Mouse (Mus musculus): Measurements from ENCODE around the gene Gabrr3.
"Not testable (repeated sequence)": the region's sequence is repeated elsewhere in the genome, so short reads cannot be mapped to it uniquely, and the experiment has no call there.

Gabrr3 gene

GRCm38 (mm10) chr16:59407032-59407431 is at the start of gene Gabrr3:
Gabrr3 (plus strand) TSS chr16:59407332.
- no peak for DNase-seq

- DNase-seq: no peak
Observed at GRCm38 (mm10) chr16:59363893-59364292, 43.2 kb upstream of the Gabrr3 start, which contains the start of gene Olfr209. Olfr209 (minus strand) TSS chr16:59363993.

DNA sequence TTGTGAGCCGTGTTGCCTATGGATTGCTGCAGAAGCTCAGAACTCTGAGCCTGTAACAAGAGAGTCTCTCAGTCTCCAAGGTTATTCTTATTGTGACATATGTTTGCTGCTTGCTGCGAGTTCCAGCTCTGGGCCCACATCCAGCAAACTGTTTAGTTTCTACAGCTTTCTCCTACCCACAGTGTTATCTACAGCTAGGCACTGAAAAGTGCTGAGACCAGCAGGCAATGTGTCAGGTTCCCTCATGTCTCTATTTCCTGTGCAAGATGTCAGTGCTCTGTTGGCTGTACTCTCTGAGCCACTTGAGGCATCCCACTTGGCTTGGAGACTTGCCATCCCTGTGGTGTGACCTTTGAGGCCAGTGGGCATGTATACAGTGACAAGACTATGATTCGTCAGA is 13.8 kb upstream of the Gabrr3 start:
- DNase-seq: peak; percentile 19

GRCm38 (mm10) chr16:59401102-59401501 is 6.0 kb upstream of the Gabrr3 start:
- DNase-seq: no peak

DNA sequence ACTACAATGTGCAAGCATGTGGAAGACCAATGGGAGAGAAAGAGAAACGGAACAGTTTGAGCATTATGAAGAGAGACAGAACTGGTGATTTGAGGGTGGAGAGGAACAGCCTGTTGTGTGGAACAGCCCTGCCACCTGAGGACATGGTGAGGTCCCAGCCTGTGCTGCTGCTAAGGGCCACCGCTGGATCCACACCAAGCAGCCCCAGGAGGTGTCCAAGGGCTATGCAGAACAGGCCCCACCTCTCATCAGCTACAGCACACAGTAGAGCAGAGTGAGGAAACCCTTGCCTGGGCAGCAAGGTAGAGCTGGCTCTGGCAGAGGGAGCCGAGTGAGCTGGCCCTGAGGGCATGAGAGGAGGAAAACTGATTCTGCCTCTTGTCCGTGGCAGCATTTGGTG is 5.1 kb upstream of the Gabrr3 start:
- DNase-seq: no peak

DNA sequence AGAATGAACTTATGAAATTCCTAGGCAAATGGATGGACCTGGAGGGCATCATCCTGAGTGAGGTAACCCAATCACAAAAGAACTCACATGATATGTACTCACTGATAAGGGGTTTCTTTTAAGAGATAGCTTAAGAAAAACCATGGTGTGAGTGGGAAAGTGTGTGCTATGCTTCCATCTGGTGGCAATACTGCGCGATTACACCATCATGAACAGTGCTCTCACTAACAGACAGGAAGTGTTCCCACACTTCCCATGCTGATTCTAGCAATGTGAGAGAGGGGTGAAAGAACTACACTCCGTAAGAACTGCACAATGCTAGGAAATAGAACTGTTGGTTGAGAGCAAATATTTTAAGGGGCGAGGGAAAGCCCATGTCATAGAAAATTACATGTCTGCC is 3.4 kb upstream of the Gabrr3 start:
- DNase-seq: no peak

DNA sequence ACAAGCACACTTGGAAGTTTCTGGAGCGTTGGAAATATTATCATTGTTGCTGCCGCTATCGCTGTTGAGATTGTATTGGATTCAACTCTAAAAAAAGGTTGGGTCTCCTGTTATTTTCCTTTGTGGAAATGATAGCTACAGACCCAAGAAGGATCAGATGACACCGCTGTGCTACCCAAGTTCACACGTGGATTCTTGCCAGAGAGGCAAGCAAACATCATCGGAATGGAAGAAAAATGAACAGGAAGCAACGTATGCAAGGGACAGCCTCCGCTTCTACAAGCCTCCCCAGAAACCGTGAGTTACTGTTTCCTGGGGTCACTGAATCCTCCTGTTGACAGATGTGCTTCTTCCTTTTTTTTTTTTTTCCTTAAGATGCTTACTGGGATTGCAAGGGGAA is 2.3 kb upstream of the Gabrr3 start:
- no peak for DNase-seq

GRCm38 (mm10) chr16:59409341-59409748 is 2.2 kb downstream of the Gabrr3 start:
- no peak for DNase-seq

DNA sequence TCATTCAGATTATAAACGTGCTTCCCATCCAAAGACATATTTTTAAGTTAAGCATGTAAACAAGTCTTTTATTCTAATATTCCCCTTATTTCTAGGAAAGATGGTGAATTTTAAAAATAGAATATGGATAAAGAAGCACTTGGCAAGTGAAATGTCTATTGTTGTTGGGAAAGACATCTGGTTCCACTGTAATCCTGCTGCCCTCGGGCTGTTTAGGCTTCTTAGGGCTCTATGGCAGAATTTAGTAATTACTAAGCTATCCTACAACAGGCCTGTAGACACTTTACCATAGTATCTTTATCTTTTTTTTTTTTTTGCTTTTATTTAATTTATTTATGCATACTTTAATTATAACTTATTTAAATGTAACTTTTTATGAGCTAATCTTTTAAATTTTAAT is 2.7 kb downstream of the Gabrr3 start:
- no peak for DNase-seq

DNA sequence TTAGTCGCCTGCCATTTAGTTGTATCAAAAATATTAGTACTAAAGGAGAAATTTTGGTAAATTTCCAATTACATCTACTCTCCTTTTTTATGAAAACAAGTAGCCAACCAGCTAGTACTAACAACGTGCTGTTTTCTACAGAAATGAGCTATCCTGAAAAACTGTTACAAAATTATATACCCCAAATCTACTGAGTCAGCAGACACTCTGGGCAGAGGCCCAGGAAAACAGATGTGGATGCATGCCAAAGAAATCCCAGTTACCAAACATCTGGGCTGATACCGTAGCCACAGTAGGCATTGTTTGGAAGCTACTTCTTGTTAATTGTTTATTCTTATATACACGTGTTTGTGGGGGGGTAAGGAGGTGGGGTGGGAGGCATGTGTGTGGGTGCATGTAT is 6.3 kb downstream of the Gabrr3 start:
- no peak for DNase-seq

GRCm38 (mm10) chr16:59420237-59420866 is 13.2 kb downstream of the Gabrr3 start:
- no peak for DNase-seq

DNA sequence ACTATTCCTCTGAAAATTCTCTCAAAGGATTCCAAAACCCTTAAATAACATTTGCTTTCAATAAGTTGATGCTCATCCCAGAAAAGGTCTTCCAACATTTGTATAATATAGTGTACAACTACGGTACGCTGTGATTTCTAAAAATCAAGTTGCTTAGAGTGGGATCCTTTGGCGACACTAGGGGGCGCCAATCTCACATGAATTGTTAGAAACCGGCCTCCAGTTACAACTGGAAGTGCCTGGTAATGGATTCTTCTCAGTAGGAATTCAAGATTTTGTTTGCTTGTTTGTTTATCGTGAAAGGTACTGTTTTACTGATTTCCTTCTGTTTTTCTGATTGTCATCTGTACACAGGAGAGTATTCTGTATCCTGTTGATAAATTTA is 13.7 kb downstream of the Gabrr3 start:
- peak; percentile 44 for DNase-seq

- DNase-seq: no peak
Observed at GRCm38 (mm10) chr16:59421571-59422345, 14.6 kb downstream of the Gabrr3 start.

DNA sequence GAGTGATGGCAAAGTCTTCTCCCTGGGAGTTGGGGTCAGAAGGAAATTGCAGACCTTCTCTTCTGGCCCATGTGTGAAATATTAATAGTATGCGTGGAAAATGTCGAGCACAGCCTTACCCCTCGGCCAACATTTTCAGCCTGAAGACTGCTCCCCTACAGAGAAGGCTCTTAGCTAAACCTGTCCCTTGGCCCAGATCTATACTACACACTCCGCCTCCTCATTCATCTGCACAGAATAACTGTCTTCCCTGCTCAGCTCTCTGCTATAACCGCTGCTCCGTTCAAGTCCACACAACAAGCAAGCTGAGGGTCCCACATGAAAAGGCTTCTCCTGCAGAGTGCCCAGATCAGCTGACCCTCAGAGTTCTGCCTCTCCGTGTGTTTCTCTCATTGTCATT is 20.8 kb downstream of the Gabrr3 start:
- DNase-seq: no peak

DNA sequence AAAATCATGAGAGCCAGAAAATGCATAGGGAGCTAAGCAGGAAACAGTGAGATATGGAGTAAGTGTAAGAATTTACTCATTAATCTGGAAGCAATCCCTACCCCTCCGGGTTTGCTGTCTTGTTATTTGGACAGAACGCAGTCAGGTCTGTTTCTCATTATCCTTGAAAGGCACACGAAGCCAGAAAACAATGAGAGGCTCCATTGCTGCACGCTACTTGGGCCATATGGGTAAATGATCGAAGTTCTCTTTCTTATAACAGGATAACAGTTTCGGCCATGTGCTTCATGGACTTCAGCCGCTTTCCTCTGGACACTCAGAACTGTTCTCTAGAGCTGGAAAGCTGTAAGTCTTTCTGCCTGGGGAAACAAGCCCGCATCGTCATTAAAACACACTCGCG is 26.0 kb downstream of the Gabrr3 start:
- DNase-seq: no peak

- DNase-seq: no peak
Observed at GRCm38 (mm10) chr16:59444880-59445559, 37.9 kb downstream of the Gabrr3 start.

DNA sequence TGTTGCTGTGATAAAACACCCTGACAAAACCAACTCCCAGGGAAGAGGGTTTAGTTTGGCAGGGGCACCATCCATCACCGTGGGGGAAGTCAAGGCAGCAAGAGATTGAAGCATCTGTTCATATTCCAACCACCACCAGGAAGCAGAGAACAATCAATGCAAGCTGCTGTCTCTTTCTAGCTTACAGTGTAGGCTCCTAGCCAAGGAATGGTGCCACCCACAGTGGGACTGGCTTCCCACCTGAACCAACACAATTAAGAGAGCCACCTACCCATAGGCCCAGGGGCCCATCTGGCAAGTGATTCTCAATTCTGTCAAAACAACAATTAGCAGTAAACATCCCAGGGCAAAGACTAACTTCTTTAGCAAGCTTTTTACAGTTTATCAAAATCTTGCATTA is 41.0 kb downstream of the Gabrr3 start:
- DNase-seq: no peak

GRCm38 (mm10) chr16:59449092-59449491 is 42.0 kb downstream of the Gabrr3 start:
- DNase-seq: no peak

- DNase-seq: no peak
Observed at GRCm38 (mm10) chr16:59451813-59452212, 44.7 kb downstream of the Gabrr3 start.

DNA sequence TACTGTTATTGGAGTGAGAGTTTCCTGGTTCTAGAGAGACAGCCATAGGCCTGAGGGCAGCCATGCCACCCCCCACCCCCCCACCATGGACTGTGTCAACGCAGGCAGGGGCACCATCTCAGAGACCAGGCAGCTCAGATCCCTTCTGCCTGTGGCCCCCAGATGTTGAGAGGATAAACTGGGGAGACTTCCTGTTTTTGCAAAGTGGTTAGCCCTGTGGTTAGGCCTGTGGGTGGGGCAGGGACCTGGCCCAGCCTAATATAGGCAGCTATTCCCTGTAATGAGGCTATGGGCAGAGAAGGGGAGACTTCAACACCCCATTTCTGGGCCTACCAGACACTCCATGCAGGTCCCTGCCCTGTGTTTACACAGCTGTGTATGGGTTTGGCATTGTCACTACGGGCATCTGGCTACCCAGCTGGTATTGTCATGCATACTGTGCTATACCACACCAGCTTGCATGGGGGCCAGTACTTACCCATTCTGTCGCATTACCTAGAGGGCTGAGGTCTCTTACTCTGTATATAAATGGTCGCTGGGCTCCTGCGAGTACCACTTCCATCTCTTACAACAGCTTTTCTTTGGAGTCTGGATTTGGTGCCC is 52.2 kb downstream of the Gabrr3 start:
- not testable (repeated sequence) for DNase-seq

- no peak for DNase-seq
Observed at GRCm38 (mm10) chr16:59463567-59463966, 56.4 kb downstream of the Gabrr3 start.

- no peak for DNase-seq
Observed at GRCm38 (mm10) chr16:59463973-59464372, 56.8 kb downstream of the Gabrr3 start.

DNA sequence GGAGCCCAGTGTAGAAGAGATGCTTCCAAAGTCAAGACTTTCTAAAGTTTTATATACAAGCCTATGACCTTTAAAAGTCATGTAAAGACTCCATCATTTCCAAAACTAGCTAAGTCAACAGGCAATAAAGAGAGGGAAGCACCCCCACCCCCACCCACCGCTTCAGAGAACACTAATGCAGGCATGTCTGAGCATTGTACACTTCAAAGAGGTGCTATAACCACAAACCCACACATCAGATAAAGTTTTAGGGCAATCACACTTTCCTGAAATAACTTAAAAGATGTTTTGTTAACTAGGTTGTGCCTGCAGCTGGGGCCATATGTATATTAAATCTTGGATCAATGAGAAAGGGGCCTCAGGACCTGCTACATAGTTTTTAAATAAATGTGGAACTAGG is 62.7 kb downstream of the Gabrr3 start:
- no peak for DNase-seq
